Mouse (Mus musculus) CH12.LX (cell line): Measurements from ENCODE around the gene Tet2. TPM values are rescaled to one million over a fixed set of nuclear protein-coding genes. Genes with fewer than 3 reads are reported as not detected.
"Not testable (repeated sequence)": the region's sequence is repeated elsewhere in the genome, so short reads cannot be mapped to it uniquely, and the experiment has no call there.

Experiments used
- DNase-seq: peaks from one replicate; pipeline ENCODE4 v3.0.0-alpha.2; 2013; ENCODE audit errors: extremely low read depth
- H3K27ac ChIP-seq: 2 replicates; pipeline ENCODE4 v1.5.1; 2012; ENCODE audit warnings: low read depth, mild to moderate bottlenecking, control low read depth, moderate library complexity; ENCODE audit not compliant: insufficient read depth
- H3K27me3 ChIP-seq: replicated peaks from 2 replicates; pipeline ENCODE3; 2012; ENCODE audit warnings: inconsistent platforms
- H3K36me3 ChIP-seq, 2 experiments: replicated peaks in 1 of 2; 2 replicates each; pipeline versions ENCODE3 to v1.6.1; 2012; ENCODE audit warnings: inconsistent platforms in 1 of 2, low read length in 1 of 2, mild to moderate bottlenecking in 1 of 2, mixed read lengths in 1 of 2, moderate library complexity in 1 of 2; ENCODE audit not compliant: control insufficient read depth in 1 of 2, insufficient read depth in 1 of 2
- H3K4me1 ChIP-seq, 2 experiments: 2 replicates each; pipeline ENCODE4 v1.6.1; 2012; ENCODE audit warnings: inconsistent platforms in 1 of 2, moderate library complexity in 1 of 2; ENCODE audit not compliant: insufficient read depth in 2 of 2, control insufficient read depth in 1 of 2
- H3K4me2 ChIP-seq: 2 replicates; pipeline ENCODE4 v1.6.1; 2012; ENCODE audit warnings: low read depth, mild to moderate bottlenecking, control low read depth; ENCODE audit not compliant: poor library complexity, insufficient read depth, severe bottlenecking
- H3K4me3 ChIP-seq, 3 experiments: fragments of 150-350 bp in 1 of 3; sonication (generic) in 1 of 3; replicated peaks in 1 of 3; 2 replicates each; pipeline versions ENCODE3 to v1.5.1; 2011 to 2012; ENCODE audit warnings: low read depth in 2 of 3, low read length in 2 of 3, mild to moderate bottlenecking in 2 of 3, moderate library complexity in 2 of 3, control low read depth in 1 of 3, improper control_type of control experiment in 1 of 3, inconsistent platforms in 1 of 3, mixed read lengths in 1 of 3; ENCODE audit not compliant: poor library complexity in 1 of 3
- H3K79me2 ChIP-seq: replicated peaks from 2 replicates; pipeline ENCODE4 v1.6.1; 2012; ENCODE audit warnings: mild to moderate bottlenecking, moderate library complexity; ENCODE audit not compliant: control insufficient read depth, poor library complexity, insufficient read depth, severe bottlenecking; ENCODE audit errors: extremely low read depth
- H3K9ac ChIP-seq: 2 replicates; pipeline ENCODE4 v1.6.1; 2012; ENCODE audit warnings: low read depth, mild to moderate bottlenecking, control low read depth, moderate library complexity; ENCODE audit not compliant: insufficient read depth
- H3K9me3 ChIP-seq: replicated peaks from 2 replicates; pipeline ENCODE3; 2012; ENCODE audit warnings: low read length, inconsistent platforms, mixed read lengths
- BHLHE40 ChIP-seq: IDR thresholded peaks from 2 replicates; pipeline ENCODE4 v1.6.1; 2011; ENCODE audit warnings: mild to moderate bottlenecking, low read depth, low read length, improper control_type of control experiment
- CHD1 ChIP-seq: IDR thresholded peaks from 2 replicates; pipeline ENCODE4 v1.6.1; 2012; ENCODE audit warnings: low read depth, low read length, improper control_type of control experiment, inconsistent platforms
- CTCF ChIP-seq, 2 experiments: IDR thresholded peaks in 1 of 2; conservative IDR thresholded peaks in 1 of 2; 2 replicates each; pipeline ENCODE4 v1.5.1; 2011 to 2012; ENCODE audit warnings: low read depth in 2 of 2, low read length in 2 of 2, improper control_type of control experiment in 1 of 2, inconsistent platforms in 1 of 2, mild to moderate bottlenecking in 1 of 2, moderate library complexity in 1 of 2
- EP300 ChIP-seq: IDR thresholded peaks from 2 replicates; pipeline ENCODE4 v1.6.1; 2011; ENCODE audit warnings: low read length, improper control_type of control experiment
- ETS1 ChIP-seq: conservative IDR thresholded peaks from 2 replicates; pipeline ENCODE4 v1.6.1; 2012; ENCODE audit warnings: low read depth, mild to moderate bottlenecking, inconsistent platforms, low read length, improper control_type of control experiment, moderate library complexity
- JUN ChIP-seq: IDR thresholded peaks from 2 replicates; pipeline ENCODE4 v1.6.1; 2011; ENCODE audit warnings: low read depth, mild to moderate bottlenecking, low read length, improper control_type of control experiment, moderate library complexity; ENCODE audit not compliant: insufficient read depth
- JUND ChIP-seq: conservative IDR thresholded peaks from 2 replicates; pipeline ENCODE4 v1.6.1; 2011; ENCODE audit warnings: low read depth, low read length, improper control_type of control experiment
- KAT2A ChIP-seq: IDR thresholded peaks from 2 replicates; pipeline ENCODE4 v1.6.1; 2012; ENCODE audit warnings: low read length, improper control_type of control experiment, inconsistent platforms; ENCODE audit not compliant: insufficient replicate concordance
- MAX ChIP-seq: IDR thresholded peaks from 2 replicates; pipeline ENCODE4 v1.6.1; 2011; ENCODE audit warnings: low read length, improper control_type of control experiment
- MEF2A ChIP-seq: IDR thresholded peaks from 2 replicates; pipeline ENCODE4 v1.6.1; 2014; ENCODE audit warnings: low read depth, mild to moderate bottlenecking, inconsistent platforms, low read length, improper control_type of control experiment, borderline replicate concordance
- MXI1 ChIP-seq: IDR thresholded peaks from 2 replicates; pipeline ENCODE4 v1.6.1; 2011; ENCODE audit warnings: mild to moderate bottlenecking, low read depth, low read length, improper control_type of control experiment
- MYC ChIP-seq: IDR thresholded peaks from 2 replicates; pipeline ENCODE4 v1.6.1; 2011; ENCODE audit warnings: low read depth, mild to moderate bottlenecking, improper control_type of control experiment, low read length
- NELFE ChIP-seq: IDR thresholded peaks from 2 replicates; pipeline ENCODE4 v1.6.1; 2011; ENCODE audit warnings: low read depth, low read length, improper control_type of control experiment
- POLR2AphosphoS2 ChIP-seq: IDR thresholded peaks from 2 replicates; pipeline ENCODE4 v1.6.1; 2011; ENCODE audit warnings: low read depth, low read length, improper control_type of control experiment
- SIN3A ChIP-seq: IDR thresholded peaks from 2 replicates; pipeline ENCODE4 v1.6.1; 2012; ENCODE audit warnings: low read length, improper control_type of control experiment, inconsistent platforms
- USF2 ChIP-seq: conservative IDR thresholded peaks from 2 replicates; pipeline ENCODE4 v1.6.1; 2011; ENCODE audit warnings: low read depth, low read length, improper control_type of control experiment
- ZKSCAN1 ChIP-seq: IDR thresholded peaks from 2 replicates; pipeline ENCODE4 v1.6.1; 2012; ENCODE audit warnings: low read depth, inconsistent platforms, low read length, improper control_type of control experiment, borderline replicate concordance
- ZNF384 ChIP-seq: IDR thresholded peaks from 2 replicates; pipeline ENCODE4 v1.6.1; 2012; ENCODE audit warnings: low read depth, low read length, improper control_type of control experiment, inconsistent platforms
- dilution Hi-C: fragments of 300-500 bp; cut with MboI; formaldehyde crosslinking; loops from 2 replicates; pipeline ENCODE4 v1.14.3; 2020; ENCODE audit warnings: low sequenced_read_pairs; ENCODE audit not compliant: extremely low pct_unique_long_range_greater_than_20kb, extremely low pct_ligation_motif_present
- in situ Hi-C: fragments of 300-500 bp; cut with MboI; formaldehyde crosslinking; loops from 3 replicates; pipeline ENCODE4 v1.14.3; 2019; ENCODE audit warnings: low sequenced_read_pairs, low pct_ligation_motif_present, low pct_unique_long_range_greater_than_20kb, mixed read lengths
- polyA plus RNA-seq: library from polyadenylated mRNA; unstranded; fragments of >175 nt; gene quantifications from 2 replicates; pipeline ENCODE4 v1.2.1, GENCODE M21; 2012; ENCODE audit warnings: low read depth; ENCODE audit not compliant: insufficient read length
- total RNA-seq, 2 experiments: library from RNA; depleted of rRNA; stranded (reverse); fragments of 300-350 nt in 1 of 2; fragments of >200 nt in 1 of 2; gene quantifications; 2 replicates each; pipeline ENCODE4 v1.2.3; 2012 to 2014

The Tet2 gene
- total and polyA plus RNA-seq, 3 experiments, result 38.5 to 78.5 (median 51.3) TPM

DNA sequence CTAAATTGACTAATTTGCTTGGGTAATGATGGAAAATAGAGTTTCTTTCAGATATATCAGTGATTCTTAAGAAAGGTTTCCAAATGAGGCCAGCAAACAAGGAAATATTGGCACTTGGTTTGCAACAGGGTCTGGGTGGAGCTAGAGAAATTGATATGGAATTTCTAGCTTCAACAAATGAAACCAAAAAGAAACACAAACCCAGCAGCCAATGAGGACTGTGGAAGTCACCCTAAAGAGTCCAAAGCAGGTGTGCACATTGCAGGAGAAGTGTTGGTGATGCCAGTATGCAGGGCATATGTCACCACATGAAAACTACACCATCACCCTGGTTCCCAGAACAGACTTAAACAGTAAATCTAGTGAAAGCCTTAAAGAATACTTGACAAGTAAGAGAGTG is 3.9 kb downstream of the Tet2 start (continued):
- TF ChIP-seq KAT2A (0 out of 2 replicates have a peak, but pooled peaks have one; percentile 40), JUND (no peak), ETS1 (peak; percentile 23; the same call in 1 of the 2 replicates), NELFE (peak; percentile 31; the same call in 1 of the 2 replicates), CTCF (conservative IDR thresholded peaks at IDR 0.05 in 1 of 2, IDR thresholded peaks at IDR 0.05 in 1 of 2; ENCODE audit: low read depth in 2 of 2, low read length in 2 of 2) (no peak), ZKSCAN1 (no peak), MXI1 (peak; percentile 74), EP300 (peak; percentile 42; the same call in 1 of the 2 replicates), MEF2A (no peak)

DNA sequence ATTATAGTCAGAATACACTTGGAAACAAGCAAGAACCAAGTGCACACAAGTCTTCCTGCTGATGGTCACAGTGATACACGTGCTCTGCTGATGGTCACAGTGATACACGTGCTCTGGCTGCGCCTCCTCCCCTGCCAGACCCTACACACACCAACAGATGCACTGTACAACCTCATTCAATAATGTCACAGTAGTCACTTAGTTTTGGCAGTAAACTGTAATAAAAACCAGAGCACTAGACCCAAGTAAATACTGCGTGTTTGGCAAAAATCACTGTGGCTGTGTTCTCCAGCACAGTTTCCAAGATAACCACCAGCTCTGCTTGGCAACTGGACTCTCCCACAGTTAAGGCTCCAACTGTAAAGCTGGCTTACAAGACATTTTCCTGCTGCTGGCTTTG is 4.9 kb downstream of the Tet2 start:
- peak overlapping the region; percentile 27 for H3K27ac ChIP-seq
- H3K27me3 ChIP-seq, result no peaks in the 10 kb centered on the region
- peak overlapping the region; percentile 12; the same call in 1 of the 2 replicates for H3K9ac ChIP-seq
- peaks cover 14 to 35% of the 10 kb centered on the region in 2 experiments for H3K4me1 ChIP-seq
- dilution Hi-C loops, result no loop called here
- H3K4me3 ChIP-seq, result no peak overlapping the region
- H3K9me3 ChIP-seq, result peaks cover 9% of the 10 kb centered on the region
- in situ Hi-C loops, result no loop called here
- H3K79me2 ChIP-seq, result peaks cover 86% of the 10 kb centered on the region
- peak overlapping the region; percentile 80 for H3K4me2 ChIP-seq
- no peak for DNase-seq
- peak; percentile 98 for TF ChIP-seq MAX
- no peak for TF ChIP-seq JUN
- no peak for TF ChIP-seq ZKSCAN1
- TF ChIP-seq SIN3A, result peak; percentile 65; the same call in 1 of the 2 replicates
- peak; percentile 99 for TF ChIP-seq MYC
- TF ChIP-seq MXI1, result peak; percentile 96
- TF ChIP-seq USF2, result 0 out of 2 replicates have a peak, but pooled peaks have one; percentile 17
- peak; percentile 96 for TF ChIP-seq BHLHE40
- TF ChIP-seq JUND, result no peak
- peaks cover 24 to 45% of the 10 kb centered on the region in 2 experiments for H3K36me3 ChIP-seq

DNA sequence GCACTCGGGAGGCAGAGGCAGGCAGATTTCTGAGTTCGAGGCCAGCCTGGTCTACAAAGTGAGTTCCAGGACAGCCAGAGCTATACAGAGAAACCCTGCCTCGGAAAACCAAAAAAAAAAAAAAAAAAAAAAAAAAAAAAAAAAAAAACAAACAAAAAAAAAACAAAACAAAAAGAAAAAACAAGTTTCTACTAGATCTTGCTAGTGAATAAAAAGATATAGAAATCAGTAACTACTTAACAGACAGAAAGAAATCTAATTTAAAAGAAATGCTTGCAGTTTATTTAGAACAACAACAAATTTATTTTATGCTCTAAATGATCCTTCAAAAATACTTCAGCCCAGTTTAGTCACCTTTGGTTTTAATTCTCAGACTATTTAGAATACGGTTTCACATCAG is 6.4 kb downstream of the Tet2 start:
- not testable (repeated sequence) for H3K4me2 ChIP-seq
- TF ChIP-seq ZNF384 (peak; percentile 59), POLR2AphosphoS2 (peak; percentile 22; the same call in 1 of the 2 replicates), CHD1 (0 out of 2 replicates have a peak, but pooled peaks have one; percentile 43)
- TF ChIP-seq, all 38 proteins: peak for 3; not testable (repeated sequence) for 35
- peaks cover 95% of the 10 kb centered on the region for H3K79me2 ChIP-seq
- in situ Hi-C loops, H3K4me3 ChIP-seq, DNase-seq, H3K9ac ChIP-seq, H3K9me3 ChIP-seq, H3K27ac ChIP-seq, dilution Hi-C loops, H3K27me3 ChIP-seq: not testable (repeated sequence)
- H3K36me3 ChIP-seq, result peaks cover 24 to 56% of the 10 kb centered on the region in 2 experiments
- H3K4me1 ChIP-seq, result peaks cover 14 to 40% of the 10 kb centered on the region in 2 experiments
